Mouse (Mus musculus): ENCODE data around the gene Fbxo30.
"Not testable (repeated sequence)": the region's sequence is repeated elsewhere in the genome, so short reads cannot be mapped to it uniquely, and the experiment has no call there.

The Fbxo30 gene

GRCm38 (mm10) chr10:11280578-11281463, at the start of gene Fbxo30:
TSS of gene Fbxo30 (plus strand) at chr10:11281330.
- DNase-seq (ENCODE audit: low read depth, low spot score): peak; percentile 94

- DNase-seq (ENCODE audit: low read depth, low spot score): no peak
Observed at GRCm38 (mm10) chr10:11233208-11233607, 47.9 kb upstream of the Fbxo30 start.

GRCm38 (mm10) chr10:11242988-11243387, 38.1 kb upstream of the Fbxo30 start:
- not testable (repeated sequence) for DNase-seq (ENCODE audit: low read depth, low spot score)

- DNase-seq (ENCODE audit: low read depth, low spot score): no peak
Observed at GRCm38 (mm10) chr10:11248210-11248609, 32.9 kb upstream of the Fbxo30 start.

GRCm38 (mm10) chr10:11250247-11250997, 30.7 kb upstream of the Fbxo30 start:
- no peak for DNase-seq (ENCODE audit: low read depth, low spot score)

- not testable (repeated sequence) for DNase-seq (ENCODE audit: low read depth, low spot score)
Observed at GRCm38 (mm10) chr10:11253581-11253980, 27.5 kb upstream of the Fbxo30 start.

GRCm38 (mm10) chr10:11260119-11260518, 21.0 kb upstream of the Fbxo30 start:
- no peak for DNase-seq (ENCODE audit: low read depth, low spot score)

- DNase-seq (ENCODE audit: low read depth, low spot score): not testable (repeated sequence)
Observed at GRCm38 (mm10) chr10:11262292-11262691, 18.8 kb upstream of the Fbxo30 start.

GRCm38 (mm10) chr10:11263795-11264194, 17.3 kb upstream of the Fbxo30 start:
- not testable (repeated sequence) for DNase-seq (ENCODE audit: low read depth, low spot score)

GRCm38 (mm10) chr10:11269165-11269564, 12.0 kb upstream of the Fbxo30 start:
- no peak for DNase-seq (ENCODE audit: low read depth, low spot score)

GRCm38 (mm10) chr10:11274431-11274830, 6.7 kb upstream of the Fbxo30 start:
- DNase-seq (ENCODE audit: low read depth, low spot score): no peak

GRCm38 (mm10) chr10:11280235-11280577, 924 bp upstream of the Fbxo30 start:
- no peak for DNase-seq (ENCODE audit: low read depth, low spot score)

- DNase-seq (ENCODE audit: low read depth, low spot score): peak; percentile 53
Observed at GRCm38 (mm10) chr10:11281498-11282305, 572 bp downstream of the Fbxo30 start.

GRCm38 (mm10) chr10:11282306-11282631, 1.1 kb downstream of the Fbxo30 start:
- no peak for DNase-seq (ENCODE audit: low read depth, low spot score)

- no peak for DNase-seq (ENCODE audit: low read depth, low spot score)
Observed at GRCm38 (mm10) chr10:11298418-11298817, 17.3 kb downstream of the Fbxo30 start.

GRCm38 (mm10) chr10:11305365-11306053, 24.4 kb downstream of the Fbxo30 start:
- DNase-seq (ENCODE audit: low read depth, low spot score): no peak

- DNase-seq (ENCODE audit: low read depth, low spot score): no peak
Observed at GRCm38 (mm10) chr10:11306054-11306367, 24.9 kb downstream of the Fbxo30 start.

- no peak for DNase-seq (ENCODE audit: low read depth, low spot score)
Observed at GRCm38 (mm10) chr10:11309866-11310265, 28.7 kb downstream of the Fbxo30 start.

GRCm38 (mm10) chr10:11310481-11310880, 29.4 kb downstream of the Fbxo30 start:
- no peak for DNase-seq (ENCODE audit: low read depth, low spot score)

GRCm38 (mm10) chr10:11317856-11318454, 36.8 kb downstream of the Fbxo30 start:
- not testable (repeated sequence) for DNase-seq (ENCODE audit: low read depth, low spot score)

GRCm38 (mm10) chr10:11319446-11319970, 38.4 kb downstream of the Fbxo30 start:
- no peak for DNase-seq (ENCODE audit: low read depth, low spot score)
